Mouse (Mus musculus) spleen, adult 2 months (tissue): Measurements from ENCODE around the gene Rab28. TPM values are rescaled to one million over a fixed set of nuclear protein-coding genes. Genes with fewer than 3 reads are reported as not detected.

Experiments
- DNase-seq, 2 experiments: peaks; one replicate each; pipeline versions ENCODE4 v3.0.0 to v3.0.0-alpha.2; 2012 to 2021; ENCODE audit warnings: low spot score in 2 of 2, low read depth in 1 of 2
- H3K27ac ChIP-seq: fragments of 200-500 bp; 2 replicates; pipeline ENCODE4 v1.5.1; 2012; ENCODE audit warnings: low read length, inconsistent platforms; ENCODE audit not compliant: insufficient read depth
- H3K27me3 ChIP-seq: fragments of 200-500 bp; 2 replicates; pipeline ENCODE4 v1.6.1; 2012; ENCODE audit warnings: mild to moderate bottlenecking, moderate library complexity, low read length, inconsistent platforms; ENCODE audit not compliant: control insufficient read depth, insufficient read depth
- H3K36me3 ChIP-seq: fragments of 200-500 bp; 2 replicates; pipeline ENCODE4 v1.6.1; 2012; ENCODE audit warnings: mild to moderate bottlenecking, low read length, inconsistent platforms; ENCODE audit not compliant: control insufficient read depth, insufficient read depth
- H3K4me1 ChIP-seq: fragments of 200-500 bp; 2 replicates; pipeline ENCODE4 v1.6.1; 2011; ENCODE audit warnings: inconsistent platforms; ENCODE audit not compliant: control insufficient read depth, insufficient read depth, insufficient read length
- H3K4me3 ChIP-seq: fragments of 200-500 bp; 2 replicates; pipeline ENCODE4 v1.5.1; 2011; ENCODE audit warnings: mild to moderate bottlenecking, inconsistent platforms; ENCODE audit not compliant: insufficient read depth, insufficient read length; ENCODE audit errors: extremely low read depth
- CTCF ChIP-seq: fragments of 200-500 bp; IDR thresholded peaks from 2 replicates; pipeline ENCODE4 v1.5.1; 2011; ENCODE audit warnings: mild to moderate bottlenecking, inconsistent platforms; ENCODE audit not compliant: insufficient read depth, insufficient read length, insufficient replicate concordance; ENCODE audit errors: extremely low read depth
- POLR2A ChIP-seq: fragments of 200-500 bp; IDR thresholded peaks from 2 replicates; pipeline ENCODE4 v1.6.1; 2011; ENCODE audit warnings: low read depth, low read length, inconsistent platforms
- WGBS: fragments of 180-500 bp; shearing (Covaris S2); methylation state at CpG from one replicate; pipeline ENCODE4 v1.1.7; 2018; 5-methylcytosine and 5-hydroxymethylcytosine counted together
- polyA plus RNA-seq: library from polyadenylated mRNA; depleted of rRNA; stranded (reverse); fragments of >200 nt; gene quantifications from 2 replicates; pipeline ENCODE4 v1.2.3, GENCODE M21; 2012

The Rab28 gene
- polyA plus RNA-seq, 1 experiment, result 13.9 TPM

- WGBS, result 41% methylated on average over 2 of the region's 2 CpGs
- Histone ChIP-seq H3K4me1 (no peaks in the 10 kb centered on the region), H3K27me3 (no peaks in the 10 kb centered on the region), H3K27ac (no peak overlapping the region), H3K4me3 (no peak overlapping the region), H3K36me3 (no peaks in the 10 kb centered on the region; the same call in 1 of the 2 replicates)
- no peak for TF ChIP-seq CTCF
- no peak for TF ChIP-seq POLR2A
- DNase-seq, result no peak
Measured at GRCm38 (mm10) chr5:41636793-41637192, 71.2 kb downstream of the Rab28 start.

DNA sequence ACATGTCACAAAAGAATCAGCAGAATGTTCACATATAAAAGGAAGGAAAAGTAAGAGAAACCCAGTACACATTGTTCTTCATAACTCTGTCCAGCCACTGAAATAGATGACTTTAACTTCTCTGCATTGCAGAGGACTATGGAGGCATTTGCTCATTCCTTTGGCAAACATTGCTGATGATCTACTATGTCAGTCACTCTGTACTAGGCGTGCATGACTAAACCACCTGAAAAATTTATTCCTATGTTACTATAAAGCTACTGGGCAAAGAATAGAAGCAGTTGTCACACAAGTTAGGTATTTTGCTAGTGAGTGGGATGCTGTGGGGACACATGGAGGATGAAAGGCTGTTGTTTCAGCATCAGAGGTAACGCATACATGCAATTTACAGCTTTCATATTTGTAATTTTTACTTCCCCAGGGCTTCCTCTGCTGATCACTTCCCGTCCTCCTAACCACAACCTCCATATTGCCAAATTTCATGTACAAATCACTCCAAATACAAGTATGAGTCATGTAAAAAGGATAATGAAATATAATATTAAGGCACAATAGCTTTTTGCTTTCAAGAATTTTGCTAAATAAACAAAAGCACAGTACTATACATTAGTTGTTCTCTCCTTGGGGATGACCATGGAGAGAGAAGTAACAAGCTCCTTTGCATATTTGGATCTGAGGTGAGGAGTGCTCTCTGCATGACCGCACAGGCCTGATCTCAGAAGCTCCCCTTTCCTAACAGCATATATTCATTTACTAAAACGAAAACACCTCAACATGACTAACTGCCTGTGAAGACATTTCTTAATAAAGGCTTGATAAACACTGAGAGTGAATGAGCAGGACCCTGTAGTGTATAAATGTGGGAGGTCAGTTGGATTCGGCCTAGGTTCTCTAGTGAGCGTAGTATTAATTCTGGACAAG lies 80.5 kb downstream of the Rab28 start:
- 85% methylated on average over 7 of the region's 7 CpGs for WGBS
- no peaks in the 10 kb centered on the region for H3K4me1 ChIP-seq
- TF ChIP-seq CTCF, result no peak
- TF ChIP-seq POLR2A, result no peak
- no peak overlapping the region for H3K4me3 ChIP-seq
- H3K36me3 ChIP-seq, result peaks cover 3% of the 10 kb centered on the region
- DNase-seq, result no peak
- H3K27me3 ChIP-seq, result no peaks in the 10 kb centered on the region
- no peak overlapping the region for H3K27ac ChIP-seq

DNA sequence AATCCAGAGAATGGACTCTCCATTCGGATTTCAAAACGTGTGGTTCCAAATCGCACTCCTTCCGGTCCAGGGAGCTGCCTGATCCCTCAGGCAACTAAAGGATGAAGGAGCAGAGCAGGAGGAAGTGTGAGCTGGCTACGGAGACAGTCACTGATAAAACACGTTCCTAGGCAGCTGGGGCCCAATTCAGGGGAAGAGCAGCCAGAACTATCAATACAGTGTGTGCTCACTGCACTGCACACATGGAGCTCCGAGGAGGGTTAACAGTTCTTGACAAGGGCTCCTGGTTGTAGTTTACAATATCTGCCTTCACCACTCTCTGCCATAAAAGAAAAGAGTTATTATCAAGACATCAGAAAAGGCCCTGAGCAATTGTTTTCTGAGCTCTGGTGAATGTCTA lies 82.4 kb downstream of the Rab28 start:
- DNase-seq, result no peak
- no peak overlapping the region for H3K27ac ChIP-seq

DNA sequence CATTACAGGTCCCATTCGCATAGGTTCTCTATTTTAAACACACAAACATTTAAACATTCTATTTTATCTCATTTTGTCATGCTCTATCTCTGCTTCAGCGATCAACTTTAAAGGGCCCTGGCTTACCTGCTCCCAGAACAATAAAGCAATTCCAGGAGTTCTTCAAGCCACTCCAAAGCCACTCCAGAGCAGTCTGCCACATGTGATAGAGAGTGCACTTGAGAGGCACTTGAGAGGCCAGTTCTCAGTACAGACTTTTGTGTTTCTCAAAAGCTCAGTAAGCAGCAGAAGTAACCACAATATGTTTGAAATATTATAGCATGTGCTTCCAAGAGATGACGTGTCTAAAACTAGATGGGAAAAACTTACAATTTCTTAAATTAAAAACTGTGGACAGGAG lies 86.2 kb downstream of the Rab28 start:
- 96% methylated on average over 3 of the region's 3 CpGs for WGBS
- no peak for DNase-seq
- Histone ChIP-seq H3K27ac (no peak overlapping the region), H3K36me3 (peaks cover 3% of the 10 kb centered on the region), H3K4me1 (no peaks in the 10 kb centered on the region), H3K27me3 (no peaks in the 10 kb centered on the region), H3K4me3 (no peak overlapping the region)
- TF ChIP-seq POLR2A (no peak), CTCF (no peak)

More for the DNA sequence above, 82.4 kb downstream of the Rab28 start:
- Histone ChIP-seq H3K27me3 (no peaks in the 10 kb centered on the region), H3K4me1 (no peaks in the 10 kb centered on the region), H3K36me3 (peaks cover 3% of the 10 kb centered on the region), H3K4me3 (no peak overlapping the region)
- WGBS, result 87% methylated on average over 7 of the region's 7 CpGs
- TF ChIP-seq CTCF (no peak), POLR2A (no peak)

DNA sequence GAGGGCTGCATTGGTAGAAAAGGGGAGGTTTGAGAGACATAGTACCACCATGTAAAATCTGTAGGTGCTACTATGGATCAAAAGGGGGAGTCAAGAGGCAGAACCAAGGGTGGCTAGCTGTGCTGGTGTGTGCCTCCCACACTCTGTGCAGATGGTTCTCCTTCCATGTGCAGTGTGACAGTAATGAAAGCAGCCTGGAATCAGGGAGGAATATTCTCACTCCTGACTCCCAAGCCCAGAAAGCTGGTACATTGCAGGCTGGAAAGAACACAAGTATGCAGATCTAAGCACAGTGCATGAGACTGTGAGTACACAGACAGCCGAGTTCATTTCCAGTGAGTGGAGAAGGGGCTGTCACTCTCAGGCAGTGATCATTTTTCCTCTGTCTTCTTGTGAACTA lies 89.0 kb downstream of the Rab28 start:
- TF ChIP-seq CTCF (no peak), POLR2A (no peak)

DNA sequence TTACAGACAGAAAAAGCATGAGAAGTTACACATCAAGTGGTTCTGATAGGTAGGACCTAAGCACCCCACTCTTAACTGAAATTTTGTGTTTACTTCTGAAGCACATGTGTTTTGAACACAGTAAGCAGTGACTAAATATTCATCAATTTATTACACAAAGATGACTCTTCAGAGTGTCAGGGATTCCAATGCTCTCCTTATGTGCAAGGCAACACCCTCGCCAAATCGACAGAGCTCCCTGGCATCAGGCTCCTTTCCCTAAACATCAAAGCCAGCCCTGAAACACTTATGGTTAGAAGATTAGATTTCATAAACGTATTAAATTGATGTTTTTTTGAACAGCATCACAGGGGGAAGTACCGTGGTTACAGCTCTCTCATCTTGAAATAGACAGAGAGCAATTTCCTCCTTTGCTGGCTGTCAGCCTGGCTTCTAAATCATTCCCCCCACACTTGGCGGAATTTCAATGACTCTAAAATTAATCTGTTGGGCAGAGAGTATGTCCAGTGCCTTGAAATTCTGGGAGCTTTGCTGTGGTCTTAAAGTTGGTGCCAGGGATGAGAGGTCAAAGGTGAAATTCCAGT lies 97.4 kb downstream of the Rab28 start:
- no peaks in the 10 kb centered on the region for H3K27me3 ChIP-seq
- DNase-seq, result no peak
- no peak overlapping the region for H3K27ac ChIP-seq
- TF ChIP-seq CTCF (no peak), POLR2A (no peak)
- H3K4me3 ChIP-seq, result no peak overlapping the region
- H3K4me1 ChIP-seq, result no peaks in the 10 kb centered on the region
- H3K36me3 ChIP-seq, result no peaks in the 10 kb centered on the region
- WGBS, result 20% methylated on average over 5 of the region's 5 CpGs

More for the DNA sequence above, 89.0 kb downstream of the Rab28 start:
- DNase-seq, result no peak
- Histone ChIP-seq H3K4me3 (no peak overlapping the region), H3K27ac (no peak overlapping the region), H3K36me3 (no peaks in the 10 kb centered on the region), H3K27me3 (no peaks in the 10 kb centered on the region), H3K4me1 (no peaks in the 10 kb centered on the region)
- 30% methylated on average over 1 of the region's 1 CpGs for WGBS
